Mouse (Mus musculus) ES-Bruce4 (cell line): ENCODE data around the gene Ino80b.

ENCODE experiments used
- CTCF ChIP-seq: IDR thresholded peaks from one replicate; pipeline ENCODE4 v1.8.1; 2011; ENCODE audit warnings: low read depth, low read length
- POLR2A ChIP-seq: IDR thresholded peaks from one replicate; pipeline ENCODE4 v1.8.1; 2011; ENCODE audit warnings: low read length; ENCODE audit not compliant: insufficient read depth

DNA sequence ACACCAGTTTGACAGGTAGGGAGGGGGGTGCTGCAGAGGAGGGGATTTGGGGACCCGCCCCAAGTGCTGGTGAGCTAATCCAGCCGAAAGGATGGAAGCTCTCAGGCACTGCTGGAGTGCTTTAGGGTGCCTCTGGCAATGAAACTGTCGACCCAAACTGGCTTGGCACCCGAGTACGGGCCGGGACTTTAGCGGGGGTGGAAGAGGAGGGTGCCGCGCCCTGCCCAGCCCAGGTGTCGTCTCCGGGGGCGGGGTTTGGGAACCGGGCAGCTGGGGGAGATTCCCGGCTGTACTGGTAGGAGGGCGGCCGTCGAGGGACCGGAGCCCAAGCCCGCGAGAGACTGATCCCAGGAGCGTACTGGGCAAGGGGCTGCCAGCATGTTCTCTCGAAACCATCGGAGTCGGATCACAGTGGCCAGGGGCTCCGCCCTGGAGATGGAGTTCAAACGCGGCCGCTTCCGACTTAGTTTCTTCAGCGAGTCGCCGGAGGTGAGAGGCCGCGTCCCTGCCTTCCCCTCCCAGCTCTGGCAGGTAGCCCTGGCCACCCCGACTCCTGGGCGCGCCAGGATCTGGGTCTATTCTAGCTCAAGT, 10.4 kb upstream of the Ino80b start:
- TF ChIP-seq CTCF (no peak), POLR2A (no peak)
